Mouse (Mus musculus) testis, adult 2 months (tissue): ENCODE data around the gene Zfp652. TPM values are rescaled to one million over a fixed set of nuclear protein-coding genes. Genes with fewer than 3 reads are reported as not detected.

Experiments used
- H3K27ac ChIP-seq: fragments of 200-500 bp; 2 replicates; pipeline ENCODE4 v1.5.1; 2012; ENCODE audit warnings: low read depth, low read length; ENCODE audit not compliant: control insufficient read depth, insufficient read depth
- H3K27me3 ChIP-seq: fragments of 200-500 bp; 2 replicates; pipeline ENCODE4 v1.6.1; 2012; ENCODE audit warnings: mild to moderate bottlenecking, low read length, moderate library complexity; ENCODE audit not compliant: control insufficient read depth, insufficient read depth
- H3K36me3 ChIP-seq: fragments of 200-500 bp; 2 replicates; pipeline ENCODE4 v1.6.1; 2012; ENCODE audit warnings: mild to moderate bottlenecking, low read length; ENCODE audit not compliant: control insufficient read depth, insufficient read depth
- H3K4me1 ChIP-seq: fragments of 200-500 bp; 2 replicates; pipeline ENCODE4 v1.6.1; 2012; ENCODE audit warnings: low read length; ENCODE audit not compliant: control insufficient read depth, insufficient read depth
- H3K4me3 ChIP-seq: fragments of 200-500 bp; 2 replicates; pipeline ENCODE4 v1.5.1; 2012; ENCODE audit warnings: low read depth, mild to moderate bottlenecking, low read length, moderate library complexity, mixed read lengths; ENCODE audit not compliant: control insufficient read depth
- CTCF ChIP-seq: fragments of 200-500 bp; IDR thresholded peaks from 2 replicates; pipeline ENCODE4 v1.5.1; 2012; ENCODE audit warnings: low read depth, mild to moderate bottlenecking, inconsistent platforms, low read length, moderate library complexity; ENCODE audit not compliant: control insufficient read depth, insufficient read depth, insufficient replicate concordance
- POLR2A ChIP-seq: fragments of 200-500 bp; IDR thresholded peaks from 2 replicates; pipeline ENCODE4 v1.6.1; 2012; ENCODE audit warnings: low read depth, mild to moderate bottlenecking, inconsistent platforms, low read length, moderate library complexity; ENCODE audit not compliant: control insufficient read depth
- polyA plus RNA-seq: library from polyadenylated mRNA; depleted of rRNA; stranded (reverse); fragments of >200 nt; gene quantifications from 2 replicates; pipeline ENCODE4 v1.2.3, GENCODE M21; 2012

Zfp652 gene
- polyA plus RNA-seq, 1 experiment = 11.8 TPM

DNA sequence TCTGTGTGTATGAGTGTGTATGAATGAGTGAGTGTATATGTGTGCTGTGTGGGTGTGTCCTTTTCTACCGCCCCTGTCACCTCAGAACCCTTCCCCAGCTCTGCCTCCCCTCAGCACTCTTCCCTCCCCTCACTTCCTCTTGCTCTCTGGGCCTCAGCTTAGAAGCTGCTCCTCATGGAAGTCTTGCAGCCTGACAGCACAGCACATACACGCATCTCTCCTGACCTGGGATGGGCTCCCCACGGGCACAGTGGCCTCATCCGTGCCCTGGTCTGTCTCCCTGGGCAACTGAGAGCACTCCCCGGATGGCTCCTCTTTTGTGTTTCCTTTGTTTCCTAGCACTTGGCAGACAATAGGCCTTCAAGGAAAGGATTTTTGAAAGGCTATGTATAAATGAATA, 97.1 kb downstream of the Zfp652 start:
- no peaks in the 10 kb centered on the region for H3K27me3 ChIP-seq
- no peak for TF ChIP-seq POLR2A
- no peak for TF ChIP-seq CTCF
- H3K36me3 ChIP-seq = no peaks in the 10 kb centered on the region
- H3K27ac ChIP-seq = no peak overlapping the region
- H3K4me3 ChIP-seq = no peak overlapping the region
- no peaks in the 10 kb centered on the region for H3K4me1 ChIP-seq

DNA sequence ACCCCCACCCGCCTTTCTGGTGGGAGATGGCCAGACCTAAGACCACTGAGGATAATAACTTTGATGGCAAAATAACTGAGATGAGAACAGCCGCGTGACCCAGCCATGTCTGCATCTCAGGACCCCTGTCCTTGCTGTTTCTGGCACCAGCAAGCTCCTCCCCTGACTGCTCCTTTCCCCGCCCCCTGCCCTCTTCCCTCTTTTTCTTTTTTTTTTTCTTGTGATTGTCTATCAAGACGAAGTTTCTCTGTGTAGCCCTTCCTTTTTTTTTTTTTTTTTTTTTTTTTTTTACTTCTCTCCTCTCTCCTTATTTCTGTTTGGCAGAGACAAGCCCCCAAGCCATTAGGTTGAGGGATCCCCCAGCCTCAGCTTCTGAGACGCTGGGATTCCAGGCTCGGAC, 98.4 kb downstream of the Zfp652 start:
- no peak overlapping the region for H3K27ac ChIP-seq
- no peaks in the 10 kb centered on the region for H3K27me3 ChIP-seq
- no peaks in the 10 kb centered on the region for H3K4me1 ChIP-seq
- no peaks in the 10 kb centered on the region for H3K36me3 ChIP-seq
- H3K4me3 ChIP-seq = no peak overlapping the region
- TF ChIP-seq POLR2A = no peak
- TF ChIP-seq CTCF = no peak

DNA sequence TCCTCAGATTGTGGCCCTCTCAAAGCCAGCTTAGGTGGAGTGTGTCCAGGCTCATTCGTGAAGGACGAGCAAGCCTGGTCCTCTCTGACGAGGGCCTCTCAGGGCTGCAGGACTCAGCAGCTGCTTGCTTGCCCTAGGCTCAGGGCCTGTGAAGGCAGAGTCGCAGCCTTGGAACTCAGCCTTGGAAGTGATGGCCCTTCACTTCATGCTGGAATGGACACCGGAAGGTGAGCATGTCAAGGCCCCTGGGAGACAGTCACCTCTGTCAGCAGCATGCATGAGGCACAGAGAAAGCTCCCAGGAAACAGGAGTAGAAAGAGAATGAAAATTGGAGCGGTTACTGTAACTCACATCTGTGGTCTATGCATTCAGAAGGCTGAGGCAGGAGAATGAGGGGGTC, 99.3 kb downstream of the Zfp652 start:
- Histone ChIP-seq H3K27me3 (no peaks in the 10 kb centered on the region), H3K27ac (no peak overlapping the region)
- TF ChIP-seq POLR2A (no peak), CTCF (no peak)

DNA sequence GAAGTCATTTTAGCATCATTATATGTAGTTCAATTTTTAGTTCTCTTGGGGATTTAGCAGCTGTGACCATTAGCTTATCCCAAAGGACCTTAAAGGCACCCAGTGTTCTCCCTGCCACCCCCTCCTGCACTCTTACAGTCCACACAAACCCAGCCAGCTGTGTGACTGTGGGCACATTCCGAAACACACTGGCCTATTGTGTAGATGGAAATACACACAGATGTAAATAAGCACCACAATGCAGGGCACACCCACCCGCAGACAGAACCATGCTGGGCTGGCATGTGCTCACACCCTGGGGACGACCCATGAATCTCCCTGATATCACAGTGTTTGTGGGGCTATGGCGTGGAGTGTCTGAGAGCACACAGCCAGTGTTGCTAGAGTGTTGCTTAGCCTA, 99.8 kb downstream of the Zfp652 start:
- H3K36me3 ChIP-seq = no peaks in the 10 kb centered on the region
- no peak overlapping the region for H3K4me3 ChIP-seq
- TF ChIP-seq CTCF = no peak
- no peak for TF ChIP-seq POLR2A

More for the DNA sequence above, 99.3 kb downstream of the Zfp652 start:
- H3K4me1 ChIP-seq = no peaks in the 10 kb centered on the region
- no peak overlapping the region for H3K4me3 ChIP-seq
- H3K36me3 ChIP-seq = no peaks in the 10 kb centered on the region

DNA sequence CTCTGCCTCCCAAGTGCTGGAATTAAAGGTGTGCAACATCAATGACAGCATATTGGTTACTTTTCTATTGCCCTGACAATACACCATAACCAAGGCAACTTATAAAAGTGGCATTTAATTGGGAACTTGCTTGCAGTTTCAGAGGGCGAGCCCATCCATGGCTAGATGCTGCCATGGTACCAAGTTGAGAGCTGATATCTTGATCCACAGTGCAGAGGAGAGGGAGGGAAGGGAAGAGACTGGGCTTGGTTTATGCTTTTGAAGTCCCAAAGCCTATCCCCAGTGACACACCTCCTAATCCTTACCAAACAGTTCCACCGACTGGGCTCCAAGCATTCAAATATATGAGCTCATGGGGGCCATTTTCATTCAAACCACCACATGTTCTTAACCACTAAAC, 101.6 kb downstream of the Zfp652 start:
- H3K36me3 ChIP-seq = no peaks in the 10 kb centered on the region
- no peaks in the 10 kb centered on the region for H3K27me3 ChIP-seq
- H3K27ac ChIP-seq = no peak overlapping the region
- TF ChIP-seq POLR2A (no peak), CTCF (no peak)
- H3K4me3 ChIP-seq = no peak overlapping the region
- H3K4me1 ChIP-seq = no peaks in the 10 kb centered on the region

More for the DNA sequence above, 99.8 kb downstream of the Zfp652 start:
- no peaks in the 10 kb centered on the region for H3K27me3 ChIP-seq
- H3K27ac ChIP-seq = no peak overlapping the region
- H3K4me1 ChIP-seq = no peaks in the 10 kb centered on the region

DNA sequence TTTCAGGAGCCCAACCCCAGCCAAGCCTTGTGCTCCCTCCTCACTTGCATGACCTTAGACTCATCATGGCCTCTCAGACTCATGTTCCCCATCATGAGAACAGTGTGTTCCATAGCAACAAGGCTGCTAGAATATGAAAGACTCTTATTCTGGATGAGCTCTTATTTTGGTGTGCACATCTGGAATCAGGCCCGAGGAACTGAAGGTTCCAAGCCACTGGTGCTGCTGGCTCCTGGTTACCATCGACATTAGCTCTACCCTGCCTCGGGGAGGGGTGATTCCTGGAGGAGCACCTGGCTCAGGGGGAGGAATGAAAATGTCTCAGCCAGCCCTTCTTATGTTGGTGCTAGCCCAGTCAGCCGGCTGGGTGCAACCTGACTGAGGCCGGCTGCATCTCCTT, 102.4 kb downstream of the Zfp652 start:
- no peak overlapping the region for H3K27ac ChIP-seq
- H3K27me3 ChIP-seq = no peaks in the 10 kb centered on the region
- H3K4me3 ChIP-seq = no peak overlapping the region
- H3K36me3 ChIP-seq = no peaks in the 10 kb centered on the region
- TF ChIP-seq POLR2A = no peak
- no peak for TF ChIP-seq CTCF
- H3K4me1 ChIP-seq = no peaks in the 10 kb centered on the region

DNA sequence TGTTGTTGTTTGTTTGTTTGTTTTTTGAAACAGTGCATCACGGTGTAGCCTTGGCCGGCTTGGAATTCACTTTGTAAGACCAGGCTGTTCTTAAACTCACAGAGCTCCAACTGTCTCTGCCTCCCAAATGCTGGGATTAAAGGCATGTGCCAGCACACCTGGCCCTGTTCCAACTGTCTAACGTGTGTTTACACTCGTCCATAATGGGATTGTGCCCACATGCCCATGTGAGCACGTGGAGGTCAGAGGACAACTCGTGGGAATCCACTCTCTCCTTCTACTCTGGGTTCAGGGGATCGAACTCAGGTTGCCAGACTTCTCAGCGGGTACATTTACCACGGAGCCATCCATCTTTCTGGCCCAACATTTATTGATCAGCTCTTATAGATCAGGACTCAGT, 102.9 kb downstream of the Zfp652 start:
- Histone ChIP-seq H3K4me1 (no peaks in the 10 kb centered on the region), H3K27ac (no peak overlapping the region), H3K36me3 (no peaks in the 10 kb centered on the region), H3K4me3 (no peak overlapping the region), H3K27me3 (no peaks in the 10 kb centered on the region)
- TF ChIP-seq POLR2A (no peak), CTCF (no peak)

DNA sequence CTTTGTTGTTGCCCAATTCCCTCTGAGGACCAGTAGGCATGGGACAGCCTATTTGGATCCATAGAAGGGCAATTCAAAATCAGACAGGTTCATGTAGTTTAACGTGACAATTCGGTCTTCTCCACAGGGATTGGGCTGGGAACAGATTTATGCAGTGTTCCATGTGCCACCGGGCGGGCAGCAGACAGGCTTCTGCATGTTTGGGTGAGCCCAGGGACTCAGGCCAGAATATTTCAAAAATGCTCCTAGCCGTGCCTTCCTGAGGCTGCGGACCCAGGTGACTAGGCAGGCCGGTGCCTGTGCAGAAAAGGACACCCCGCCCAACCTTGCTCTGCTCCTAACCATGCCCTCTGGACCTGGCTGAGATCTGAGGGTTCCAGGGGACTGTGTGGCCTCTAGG, 106.7 kb downstream of the Zfp652 start:
- Histone ChIP-seq H3K36me3 (no peaks in the 10 kb centered on the region), H3K27me3 (no peaks in the 10 kb centered on the region), H3K4me1 (peaks cover 4% of the 10 kb centered on the region), H3K27ac (no peak overlapping the region), H3K4me3 (no peak overlapping the region)
- no peak for TF ChIP-seq POLR2A
- no peak for TF ChIP-seq CTCF
